Mouse (Mus musculus): ENCODE results near the gene Vps13d. TPM values are rescaled to one million over a fixed set of nuclear protein-coding genes. Genes with fewer than 3 reads are reported as not detected.

The Vps13d gene
- polyA plus RNA-seq, 1 experiment from 2014 or later: 6.4 TPM

DNA sequence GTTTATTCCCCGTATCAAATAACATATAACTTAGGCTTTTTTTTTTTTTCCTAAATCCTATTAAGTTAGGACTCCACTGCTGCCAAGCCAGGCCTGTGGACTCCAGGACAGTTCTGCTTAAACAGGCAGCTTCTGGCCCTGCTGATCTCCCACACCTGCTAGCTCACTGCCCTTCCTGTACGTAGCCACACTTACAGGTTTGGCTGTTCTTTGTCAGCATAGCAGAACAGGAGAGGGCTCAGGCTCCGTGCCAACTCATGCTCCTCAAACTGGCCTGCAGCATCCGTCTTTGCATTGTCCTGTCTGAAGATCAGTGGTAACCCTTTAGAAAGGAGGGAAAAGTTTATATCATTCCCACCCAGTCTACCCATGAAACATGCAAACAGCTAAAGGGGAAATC lies 108.3 kb downstream of the Vps13d start:
- Histone ChIP-seq H3K36me3 (peaks cover 70% of the 10 kb centered on the region), H3K27me3 (ENCODE audit: insufficient read depth, poor library complexity, severe bottlenecking) (no peaks in the 10 kb centered on the region), H3K4me3 (no peak overlapping the region), H3K4me1 (no peaks in the 10 kb centered on the region), H3K9me3 (no peaks in the 10 kb centered on the region), H3K27ac (no peak overlapping the region)
- DNase-seq (ENCODE audit: low spot score): no peak
- 90% methylated on average over 4 of the region's 4 CpGs for WGBS

DNA sequence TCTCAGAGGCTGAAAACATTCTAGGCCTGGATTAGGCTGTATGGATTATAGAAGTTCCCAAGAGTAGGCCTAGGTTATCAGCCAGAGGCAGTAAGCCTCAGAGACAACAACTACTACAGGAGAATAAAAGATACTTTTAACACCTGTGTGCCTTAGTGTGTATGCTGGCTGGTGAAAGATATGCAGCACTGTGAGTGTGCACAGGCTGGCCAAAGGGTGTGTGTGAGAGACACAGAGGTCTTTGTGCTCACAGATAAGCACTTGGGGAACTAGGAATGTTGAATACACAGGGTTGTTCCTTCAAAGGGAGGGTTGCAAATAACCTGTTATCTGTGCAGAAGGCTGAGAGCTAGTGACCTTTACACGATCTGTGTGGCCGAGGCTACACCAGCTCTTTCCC lies 115.5 kb downstream of the Vps13d start:
- no peak overlapping the region for H3K4me3 ChIP-seq
- WGBS: 45% methylated on average over 2 of the region's 2 CpGs
- H3K27me3 ChIP-seq (ENCODE audit: insufficient read depth, poor library complexity, severe bottlenecking): no peaks in the 10 kb centered on the region
- no peaks in the 10 kb centered on the region for H3K4me1 ChIP-seq
- DNase-seq (ENCODE audit: low spot score): no peak
- H3K27ac ChIP-seq: no peak overlapping the region
- no peaks in the 10 kb centered on the region for H3K9me3 ChIP-seq
- peaks cover 72% of the 10 kb centered on the region for H3K36me3 ChIP-seq

DNA sequence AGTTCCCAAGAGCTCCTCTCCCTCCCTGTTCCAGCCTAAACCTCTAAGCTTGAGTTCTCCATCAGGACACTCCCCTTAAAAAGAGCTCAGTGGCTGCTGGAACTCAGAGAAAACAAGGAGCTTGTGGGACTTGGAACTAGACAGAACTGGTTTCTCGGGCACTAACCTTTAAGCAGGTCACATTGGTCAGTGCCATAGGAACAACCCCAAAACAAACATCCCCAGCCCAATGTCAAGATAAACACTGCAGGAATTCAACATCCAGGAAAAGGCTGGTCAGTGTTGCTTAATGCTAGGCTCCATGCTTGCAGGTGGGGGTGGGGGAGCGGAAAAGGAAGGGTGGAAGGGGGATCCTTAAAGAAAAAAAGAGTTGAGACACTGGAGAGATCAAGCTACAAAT lies 120.5 kb downstream of the Vps13d start:
- peaks cover 79% of the 10 kb centered on the region for H3K36me3 ChIP-seq
- WGBS: 60% methylated on average over 2 of the region's 2 CpGs

DNA sequence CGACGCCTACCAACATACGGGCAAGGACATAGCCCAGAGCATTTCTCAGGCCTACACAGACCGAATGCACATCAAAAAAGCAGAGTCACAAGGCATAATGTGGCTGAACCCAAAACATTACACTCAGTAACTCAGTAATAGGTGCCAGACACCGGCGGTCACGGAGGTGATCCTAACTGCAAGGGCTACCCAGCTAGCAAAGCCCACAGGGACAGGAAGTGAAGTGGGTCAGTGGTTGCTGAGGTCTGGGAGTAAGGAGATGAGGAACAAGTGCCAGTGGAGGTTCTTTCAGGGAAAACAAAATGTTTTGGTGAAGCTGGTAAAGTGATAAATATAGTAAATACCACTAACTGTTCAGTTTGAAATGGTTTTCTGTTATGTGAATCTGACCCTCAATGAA lies 121.1 kb downstream of the Vps13d start:
- WGBS: 87% methylated on average over 7 of the region's 7 CpGs
- DNase-seq (ENCODE audit: low spot score): no peak
- peaks cover 78% of the 10 kb centered on the region for H3K36me3 ChIP-seq

More for the DNA sequence above, 120.5 kb downstream of the Vps13d start:
- Histone ChIP-seq H3K9me3 (no peaks in the 10 kb centered on the region), H3K27me3 (ENCODE audit: insufficient read depth, poor library complexity, severe bottlenecking) (no peaks in the 10 kb centered on the region), H3K4me1 (no peaks in the 10 kb centered on the region), H3K27ac (no peak overlapping the region), H3K4me3 (no peak overlapping the region)
- no peak for DNase-seq (ENCODE audit: low spot score)

DNA sequence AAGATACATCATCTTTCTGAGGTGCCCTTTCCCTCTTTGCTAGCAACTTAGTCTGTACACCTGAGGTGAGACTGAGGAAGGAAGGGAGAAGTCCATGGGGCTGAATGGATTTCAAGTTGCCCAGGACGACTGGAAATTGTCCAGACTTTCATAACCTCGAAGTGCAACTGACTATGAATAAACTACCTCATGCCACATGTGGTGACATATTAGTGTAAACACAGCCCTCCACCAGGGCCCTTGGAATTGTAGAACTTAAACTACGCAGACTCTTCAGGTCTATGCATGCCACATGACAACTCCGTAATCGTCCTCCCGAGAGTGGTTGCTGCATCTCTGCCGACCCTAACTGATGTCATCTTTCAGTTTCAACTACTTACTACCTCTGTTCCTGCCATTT lies 122.9 kb downstream of the Vps13d start:
- WGBS: 90% methylated on average over 7 of the region's 7 CpGs
- Histone ChIP-seq H3K4me3 (no peak overlapping the region), H3K27ac (no peak overlapping the region), H3K36me3 (peaks cover 74% of the 10 kb centered on the region), H3K4me1 (no peaks in the 10 kb centered on the region), H3K9me3 (no peaks in the 10 kb centered on the region), H3K27me3 (ENCODE audit: insufficient read depth, poor library complexity, severe bottlenecking) (no peaks in the 10 kb centered on the region)
- no peak for DNase-seq (ENCODE audit: low spot score)

More for the DNA sequence above, 121.1 kb downstream of the Vps13d start:
- Histone ChIP-seq H3K4me1 (no peaks in the 10 kb centered on the region), H3K27ac (no peak overlapping the region), H3K9me3 (no peaks in the 10 kb centered on the region), H3K27me3 (ENCODE audit: insufficient read depth, poor library complexity, severe bottlenecking) (no peaks in the 10 kb centered on the region), H3K4me3 (no peak overlapping the region)

DNA sequence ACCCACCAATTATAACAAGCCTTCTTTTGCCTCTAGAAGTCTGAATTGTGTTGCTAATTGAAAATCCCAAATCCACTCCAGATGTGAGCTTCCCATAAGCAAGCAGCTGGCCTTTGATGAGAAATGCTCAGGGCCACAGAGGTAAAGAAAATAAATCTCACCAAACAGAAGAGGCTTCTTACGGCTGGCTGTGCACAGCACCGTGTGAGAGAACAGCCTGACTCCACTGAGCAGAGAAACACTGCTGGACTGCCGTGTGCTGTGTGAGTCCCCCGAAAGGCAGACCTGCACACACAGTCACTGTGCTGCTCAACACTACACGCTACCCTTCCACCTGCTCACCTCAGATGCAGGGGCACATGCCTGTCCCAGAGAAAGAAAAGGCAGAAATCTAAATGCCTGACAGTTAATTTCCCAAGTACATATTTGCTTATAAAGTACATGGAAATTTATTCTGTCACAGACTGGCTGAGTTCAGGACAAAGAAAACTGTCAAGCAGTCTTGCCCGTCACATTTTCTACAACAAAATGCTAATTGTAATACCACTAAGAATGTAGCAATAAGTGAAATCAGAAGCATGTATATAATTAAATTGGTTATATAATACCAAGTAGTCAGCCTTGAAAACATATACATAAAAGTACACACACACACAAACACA lies 127.7 kb downstream of the Vps13d start:
- Histone ChIP-seq H3K27me3 (ENCODE audit: insufficient read depth, poor library complexity, severe bottlenecking) (no peaks in the 10 kb centered on the region), H3K36me3 (peaks cover 69% of the 10 kb centered on the region), H3K4me3 (no peak overlapping the region), H3K27ac (no peak overlapping the region), H3K9me3 (no peaks in the 10 kb centered on the region), H3K4me1 (no peaks in the 10 kb centered on the region)
- no peak for DNase-seq (ENCODE audit: low spot score)
- WGBS: 81% methylated on average over 6 of the region's 6 CpGs

DNA sequence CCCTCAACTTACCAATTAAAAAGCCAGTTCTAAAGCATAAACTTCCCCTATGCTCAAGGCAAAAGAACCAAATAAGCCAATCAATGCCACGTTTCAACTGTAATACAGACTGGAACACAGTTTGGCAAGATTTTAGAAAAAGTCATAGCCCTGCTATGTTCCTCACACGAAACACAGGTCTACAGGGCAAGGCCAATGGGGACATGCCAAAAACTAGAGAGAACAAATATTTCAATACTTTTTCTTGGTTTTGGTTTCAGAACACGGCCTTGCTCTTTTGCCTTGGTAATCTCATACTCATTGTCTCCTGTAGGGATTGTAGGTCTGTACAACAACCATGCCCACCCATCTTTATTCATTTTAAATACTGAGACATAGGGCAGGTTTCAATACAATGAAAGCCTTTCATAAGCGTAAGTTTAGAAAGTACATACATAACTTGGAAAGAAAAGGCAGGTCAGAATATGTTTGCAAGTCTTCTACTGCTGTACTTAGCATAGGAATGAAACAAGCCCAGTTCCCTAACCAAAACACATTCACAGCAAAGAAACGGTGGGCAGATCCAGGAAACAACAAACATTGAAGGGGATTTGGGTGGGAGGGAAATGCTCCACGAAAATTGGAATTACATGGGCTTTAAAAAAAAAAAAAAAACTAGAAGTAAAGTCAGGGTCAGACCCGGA lies 128.3 kb downstream of the Vps13d start:
- Histone ChIP-seq H3K4me1 (no peaks in the 10 kb centered on the region), H3K27me3 (ENCODE audit: insufficient read depth, poor library complexity, severe bottlenecking) (no peaks in the 10 kb centered on the region), H3K9me3 (no peaks in the 10 kb centered on the region), H3K27ac (no peak overlapping the region), H3K4me3 (no peak overlapping the region), H3K36me3 (peaks cover 69% of the 10 kb centered on the region)
- DNase-seq (ENCODE audit: low spot score): no peak
- 80% methylated on average over 7 of the region's 7 CpGs for WGBS

DNA sequence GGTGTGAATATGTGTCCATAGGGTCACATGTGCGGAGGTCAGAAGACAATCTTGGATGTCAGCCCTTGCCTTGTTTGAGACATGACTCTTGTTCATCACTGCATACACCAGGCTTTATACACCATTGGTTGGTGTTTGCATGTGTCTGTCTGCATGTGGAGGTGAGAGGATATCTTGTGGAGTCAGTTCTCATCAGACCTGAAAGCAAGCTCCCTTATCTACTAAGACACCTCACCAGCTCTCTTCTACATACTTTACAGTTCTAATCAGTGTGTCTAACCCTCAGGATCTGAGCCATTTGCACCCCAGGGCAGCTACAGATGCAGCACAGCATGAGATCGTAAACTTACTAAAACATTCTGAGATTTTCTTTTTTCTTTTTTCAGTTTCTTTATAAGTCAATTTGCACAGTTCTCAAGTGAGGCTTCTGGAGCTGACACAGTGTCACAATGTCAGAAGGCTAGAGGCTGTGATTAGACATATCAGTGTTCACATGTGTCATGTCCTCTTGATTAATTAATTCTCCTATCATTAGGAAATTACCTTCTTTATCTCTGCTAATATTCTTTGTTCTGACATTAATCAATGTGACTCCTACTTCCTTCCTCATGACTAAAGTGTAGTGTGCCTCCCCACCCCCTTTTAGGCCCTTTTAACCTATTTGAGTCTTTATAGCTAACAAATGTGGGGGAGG lies 135.9 kb downstream of the Vps13d start:
- H3K4me3 ChIP-seq: no peak overlapping the region
- peaks cover 88% of the 10 kb centered on the region for H3K36me3 ChIP-seq
- no peaks in the 10 kb centered on the region for H3K27me3 ChIP-seq (ENCODE audit: insufficient read depth, poor library complexity, severe bottlenecking)
- DNase-seq (ENCODE audit: low spot score): no peak
- no peaks in the 10 kb centered on the region for H3K9me3 ChIP-seq
- H3K4me1 ChIP-seq: no peaks in the 10 kb centered on the region
- WGBS: 84% methylated on average over 2 of the region's 2 CpGs
- H3K27ac ChIP-seq: no peak overlapping the region

DNA sequence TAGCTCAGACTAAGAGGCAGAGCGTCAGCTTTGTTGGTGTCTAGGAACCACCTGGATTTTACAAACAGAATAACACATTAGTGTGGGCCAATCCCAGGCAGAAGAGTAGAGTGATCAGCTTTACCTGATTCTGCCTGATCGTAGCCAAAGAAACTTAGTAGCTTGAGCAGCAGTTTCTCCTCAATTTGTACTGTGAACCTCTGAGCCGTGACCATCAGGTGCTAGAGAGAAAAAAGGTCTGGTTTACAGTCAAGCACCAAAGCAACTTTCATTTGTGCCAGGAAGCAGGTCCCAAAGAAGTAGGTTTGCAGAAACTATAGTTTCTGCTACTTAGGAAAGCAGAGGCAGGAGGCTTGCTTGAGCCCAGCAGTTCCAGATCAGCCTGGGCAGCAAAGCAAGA lies 138.5 kb downstream of the Vps13d start:
- 91% methylated on average over 3 of the region's 3 CpGs for WGBS
- no peaks in the 10 kb centered on the region for H3K27me3 ChIP-seq (ENCODE audit: insufficient read depth, poor library complexity, severe bottlenecking)
- H3K4me3 ChIP-seq: no peak overlapping the region
- peaks cover 77% of the 10 kb centered on the region for H3K36me3 ChIP-seq
- peaks cover 22% of the 10 kb centered on the region for H3K4me1 ChIP-seq
- no peak overlapping the region for H3K27ac ChIP-seq
- no peak for DNase-seq (ENCODE audit: low spot score)
- H3K9me3 ChIP-seq: no peaks in the 10 kb centered on the region

DNA sequence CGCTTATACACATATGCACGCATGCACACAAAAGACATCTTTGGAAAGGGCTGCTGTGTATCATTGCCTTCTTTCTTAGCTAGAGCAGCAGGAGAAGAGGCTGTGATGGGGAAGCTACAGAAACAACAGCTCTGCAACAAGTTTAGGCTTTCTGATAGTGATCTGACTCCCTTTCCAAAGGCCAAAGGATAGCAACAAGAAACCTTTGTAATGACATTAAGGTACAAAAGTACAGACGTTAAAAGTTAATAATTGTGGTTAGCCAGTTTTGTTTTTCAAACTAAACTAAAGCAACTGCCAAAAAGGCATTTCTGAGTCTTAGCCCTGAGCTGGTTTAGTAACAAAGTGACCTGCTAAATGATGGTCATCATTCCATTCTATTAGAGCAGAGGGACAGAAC lies 139.0 kb downstream of the Vps13d start:
- H3K4me1 ChIP-seq: peaks cover 26% of the 10 kb centered on the region
- H3K4me3 ChIP-seq: no peak overlapping the region
- H3K36me3 ChIP-seq: peaks cover 71% of the 10 kb centered on the region
- DNase-seq (ENCODE audit: low spot score): no peak
- H3K9me3 ChIP-seq: no peaks in the 10 kb centered on the region
- 83% methylated on average over 3 of the region's 3 CpGs for WGBS
- no peaks in the 10 kb centered on the region for H3K27me3 ChIP-seq (ENCODE audit: insufficient read depth, poor library complexity, severe bottlenecking)
- no peak overlapping the region for H3K27ac ChIP-seq

DNA sequence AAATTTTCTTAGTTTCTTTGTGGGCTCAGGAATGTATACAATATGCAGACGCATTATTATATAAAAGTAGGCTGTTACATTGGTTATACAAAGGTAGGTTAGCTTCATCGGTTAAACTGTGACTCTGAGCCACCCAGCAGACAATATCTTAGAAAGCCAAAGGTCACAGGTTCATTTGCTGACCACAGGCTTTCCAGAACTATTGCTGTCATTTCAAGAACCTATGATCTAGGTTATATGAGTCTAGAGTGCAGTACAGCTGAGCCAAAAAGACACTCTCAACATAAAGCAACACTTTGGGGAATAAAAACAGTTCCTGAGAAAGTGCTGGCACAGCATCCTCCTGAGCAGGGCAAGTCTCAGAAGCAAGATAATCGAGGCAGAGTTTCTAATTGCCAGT lies 140.4 kb downstream of the Vps13d start:
- Histone ChIP-seq H3K4me1 (peaks cover 35% of the 10 kb centered on the region), H3K27me3 (ENCODE audit: insufficient read depth, poor library complexity, severe bottlenecking) (no peaks in the 10 kb centered on the region), H3K4me3 (no peak overlapping the region), H3K27ac (no peak overlapping the region), H3K9me3 (no peaks in the 10 kb centered on the region), H3K36me3 (peaks cover 60% of the 10 kb centered on the region)
- 73% methylated on average over 3 of the region's 3 CpGs for WGBS
- DNase-seq (ENCODE audit: low spot score): no peak

DNA sequence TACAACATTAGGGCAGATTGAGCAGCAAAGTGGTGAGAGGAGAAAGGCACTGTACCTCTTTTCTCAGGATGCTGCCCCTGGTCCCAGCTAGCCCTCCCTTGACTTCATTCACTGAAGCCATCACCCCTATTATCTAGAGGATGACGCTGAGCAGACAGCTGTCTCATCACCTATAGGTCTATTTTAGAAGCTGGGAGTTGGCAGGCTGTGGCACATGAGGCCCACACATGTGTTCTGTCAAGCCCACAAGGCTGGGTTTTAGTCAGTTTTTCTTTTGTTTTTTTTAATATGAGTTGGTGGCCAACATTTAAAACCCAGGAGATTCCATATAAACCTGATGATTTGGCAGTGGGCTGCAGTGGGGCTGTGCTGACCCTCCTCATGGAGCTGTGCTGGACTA lies 142.1 kb downstream of the Vps13d start:
- peaks cover 35% of the 10 kb centered on the region for H3K4me1 ChIP-seq
- DNase-seq (ENCODE audit: low spot score): no peak
- H3K27ac ChIP-seq: no peak overlapping the region
- no peak overlapping the region for H3K4me3 ChIP-seq
- H3K27me3 ChIP-seq (ENCODE audit: insufficient read depth, poor library complexity, severe bottlenecking): no peaks in the 10 kb centered on the region
- WGBS: 50% methylated on average over 1 of the region's 1 CpGs
- H3K9me3 ChIP-seq: no peaks in the 10 kb centered on the region
- peaks cover 49% of the 10 kb centered on the region for H3K36me3 ChIP-seq

DNA sequence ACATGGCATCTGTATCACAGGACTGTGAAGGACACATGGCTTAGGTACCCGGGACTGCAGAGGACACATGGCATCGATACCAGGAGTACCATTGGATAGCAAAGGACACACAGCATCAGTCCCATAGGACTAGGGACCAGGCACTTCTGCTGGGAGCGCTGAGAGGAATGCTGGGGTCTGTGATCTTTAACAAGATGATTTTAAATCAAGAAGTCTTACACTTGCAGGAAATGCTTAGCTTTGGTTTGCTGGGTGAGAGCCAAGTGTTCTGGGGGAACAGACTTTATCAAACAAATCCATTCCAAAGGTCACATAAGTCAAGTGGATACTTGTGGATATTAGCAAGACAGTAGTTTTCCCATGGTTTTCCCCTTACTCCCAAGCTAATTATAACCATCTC lies 142.5 kb downstream of the Vps13d start:
- H3K9me3 ChIP-seq: no peaks in the 10 kb centered on the region
- peaks cover 49% of the 10 kb centered on the region for H3K36me3 ChIP-seq
- no peak overlapping the region; the same call in 1 of the 2 replicates for H3K27ac ChIP-seq
- peaks cover 35% of the 10 kb centered on the region for H3K4me1 ChIP-seq
- no peak for DNase-seq (ENCODE audit: low spot score)
- no peaks in the 10 kb centered on the region for H3K27me3 ChIP-seq (ENCODE audit: insufficient read depth, poor library complexity, severe bottlenecking)
- no peak overlapping the region for H3K4me3 ChIP-seq
- WGBS: 67% methylated on average over 3 of the region's 3 CpGs

Data from heart, embryonic 10.5 days (tissue).